Mouse (Mus musculus): ENCODE data around the gene Aadac.

GRCm38 (mm10) chr3:60006443-60006842, 19.1 kb upstream of the Aadac start, which contains the start of gene Aadacl2:
- TF ChIP-seq CTCF (IDR thresholded peaks at IDR 0.05; ENCODE audit: low read depth) (no peak), EP300 (optimal IDR thresholded peaks at IDR 0.05) (no peak)
